Mouse (Mus musculus) lung, adult 2 months (tissue): ENCODE measurements around the gene Gm20388.

Experiments
- CTCF ChIP-seq: fragments of 200-500 bp; IDR thresholded peaks from 2 replicates; pipeline ENCODE4 v1.5.1; 2011; ENCODE audit warnings: mild to moderate bottlenecking, low read length, control low read depth; ENCODE audit not compliant: insufficient read depth
- POLR2A ChIP-seq: fragments of 200-500 bp; IDR thresholded peaks from 2 replicates; pipeline ENCODE4 v1.6.1; 2011; ENCODE audit warnings: low read depth, mild to moderate bottlenecking, control low read depth, low read length, borderline replicate concordance; ENCODE audit errors: extremely low read depth

DNA sequence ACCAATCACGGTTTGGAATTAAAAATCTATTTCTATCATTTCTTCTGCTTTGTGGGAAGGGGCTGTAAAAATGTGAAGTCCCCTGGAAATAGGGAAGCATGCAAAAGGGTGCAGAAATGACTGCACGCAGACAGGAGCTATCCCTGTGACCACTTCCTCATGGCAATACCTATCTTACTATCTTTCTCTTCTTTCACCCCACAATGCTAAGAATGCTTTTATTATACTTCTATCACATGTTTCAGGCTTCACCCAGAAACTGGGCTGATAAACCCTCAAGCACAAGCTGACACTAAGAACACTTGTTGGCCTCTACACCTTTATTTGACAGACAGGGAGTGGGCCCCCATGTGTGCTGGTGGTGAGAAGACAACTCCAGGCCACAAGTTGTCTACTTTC, 3021.9 kb downstream of the Gm20388 start:
- TF ChIP-seq CTCF (no peak), POLR2A (no peak)
